Mouse (Mus musculus): ENCODE measurements around the gene Gm10282.

DNA sequence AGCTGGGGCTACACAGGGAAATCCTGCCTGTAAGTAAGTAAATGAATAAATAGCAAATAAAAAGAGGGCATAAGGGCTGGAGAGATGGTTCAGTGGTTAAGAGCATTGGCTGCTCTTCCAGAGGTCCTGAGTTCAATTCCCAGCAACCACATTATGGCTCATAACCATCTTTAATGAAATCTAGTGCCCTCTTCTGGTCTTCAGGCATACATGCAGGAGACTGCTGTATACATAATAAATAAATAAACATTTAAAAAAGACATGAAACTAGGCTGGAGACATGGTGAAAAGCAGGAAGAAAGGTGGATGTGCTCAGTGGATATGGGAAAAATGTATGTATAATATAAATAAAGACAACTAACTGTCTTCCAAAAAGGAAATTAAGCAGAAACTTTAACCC lies 11.8 kb downstream of the Gm10282 start:
- TF ChIP-seq CTCF (IDR thresholded peaks at IDR 0.05; ENCODE audit: low read depth): peak; percentile 30
- no peak for TF ChIP-seq EP300 (optimal IDR thresholded peaks at IDR 0.05)

Data from stomach, postnatal 0 days (tissue).